Mouse (Mus musculus) adrenal gland, adult (tissue): ENCODE measurements at regions not wholly inside any gene's neighbourhood (a gene's known extent, or its start where the extent isn't known, plus 50 kb on each side); places are given as distances from the start of the nearest gene placed in this dataset.
"Not testable (repeated sequence)": the region's sequence is repeated elsewhere in the genome, so short reads cannot be mapped to it uniquely, and the experiment has no call there.

Experiments used
- DNase-seq, 2 experiments: peaks; one replicate each; pipeline ENCODE4 v3.0.0; 2022 to 2023; ENCODE audit warnings: low spot score in 1 of 2; ENCODE audit not compliant: inconsistent age in 2 of 2

GRCm38 (mm10) chr4:51868250-51868649 lies 570.8 kb upstream of the Smc2 start:
- DNase-seq, result no peak

GRCm38 (mm10) chr4:51868716-51869115 lies 570.3 kb upstream of the Smc2 start:
- DNase-seq, result not testable (repeated sequence)

GRCm38 (mm10) chr4:51885460-51885859 lies 553.6 kb upstream of the Smc2 start:
- DNase-seq, result no peak

GRCm38 (mm10) chr4:51889280-51889679 lies 549.8 kb upstream of the Smc2 start:
- DNase-seq, result peak in 1 of 2 experiments; percentile 5

- no peak for DNase-seq
These were observed 510.8 kb upstream of the Smc2 start for GRCm38 (mm10) chr4:51928245-51928644.

- DNase-seq, result no peak
These were observed 469.3 kb upstream of the Smc2 start for GRCm38 (mm10) chr4:51969751-51970150.

GRCm38 (mm10) chr4:51978962-51979361 lies 460.1 kb upstream of the Smc2 start:
- no peak for DNase-seq

- no peak for DNase-seq
These were observed 446.6 kb upstream of the Smc2 start for GRCm38 (mm10) chr4:51992482-51992881.

- no peak for DNase-seq
These were observed 402.2 kb upstream of the Smc2 start for GRCm38 (mm10) chr4:52036765-52037353.

GRCm38 (mm10) chr4:52043404-52043803 lies 395.6 kb upstream of the Smc2 start:
- DNase-seq, result no peak

- no peak for DNase-seq
These were observed 388.1 kb upstream of the Smc2 start for GRCm38 (mm10) chr4:52050948-52051347.

GRCm38 (mm10) chr4:52056031-52056430 lies 383.0 kb upstream of the Smc2 start:
- peak; percentile 8 to 71 for DNase-seq

- DNase-seq, result no peak
These were observed 379.0 kb upstream of the Smc2 start for GRCm38 (mm10) chr4:52060031-52060430.

- no peak for DNase-seq
These were observed 339.9 kb upstream of the Smc2 start for GRCm38 (mm10) chr4:52099187-52099586.

- DNase-seq, result no peak
These were observed 333.2 kb upstream of the Smc2 start for GRCm38 (mm10) chr4:52105887-52106286.

- no peak for DNase-seq
These were observed 321.2 kb upstream of the Smc2 start for GRCm38 (mm10) chr4:52117765-52118290.

GRCm38 (mm10) chr4:52118439-52119072 lies 320.5 kb upstream of the Smc2 start:
- no peak for DNase-seq

- no peak for DNase-seq
These were observed 286.4 kb upstream of the Smc2 start for GRCm38 (mm10) chr4:52152565-52153164.

GRCm38 (mm10) chr4:52176240-52176639 lies 262.8 kb upstream of the Smc2 start:
- no peak for DNase-seq

GRCm38 (mm10) chr4:52197777-52198176 lies 241.3 kb upstream of the Smc2 start:
- DNase-seq, result no peak

GRCm38 (mm10) chr4:52210601-52211000 lies 228.4 kb upstream of the Smc2 start:
- no peak for DNase-seq

GRCm38 (mm10) chr4:52211022-52211421 lies 228.0 kb upstream of the Smc2 start:
- DNase-seq, result no peak
